10 mouse cellular contexts compared by ENCODE assay signal in genomic region chr4:154419766-154420165, GRCm38 (mm10).
"Had no signal": no experiment of that assay in that cellular context is flagged by ENCODE, and none has a peak within 500 bp of the region (broad histone marks: within the 10 kb centered on the region; RNA-seq: fewer than 3 reads in every experiment).

No protein-coding gene starts in this region.

- H3K27ac ChIP-seq: kidney, embryonic 15.5 days; left cerebral cortex, adult 2 months; limb, embryonic 10.5 days; liver, embryonic 13.5 days; lung, embryonic 15.5 days; midbrain, embryonic 12.5 days had no signal

- H3K4me3 ChIP-seq: kidney, embryonic 15.5 days; left cerebral cortex, adult 2 months; limb, embryonic 10.5 days; liver, embryonic 13.5 days; lung, embryonic 15.5 days; midbrain, embryonic 12.5 days had no signal

- DNase-seq: kidney, postnatal 25 days; liver, embryonic 13.5 days; liver, postnatal 0 days; lung, postnatal 14 days; thymus, postnatal 4 days had no signal

- ATAC-seq: liver, postnatal 0 days had no signal

- H3K9me3 ChIP-seq: kidney, embryonic 15.5 days; limb, embryonic 10.5 days; liver, embryonic 13.5 days; lung, embryonic 15.5 days had no signal

- H3K4me2 ChIP-seq: kidney, embryonic 15.5 days; liver, embryonic 13.5 days; lung, embryonic 15.5 days; midbrain, embryonic 12.5 days had no signal

- H3K36me3 ChIP-seq: kidney, embryonic 15.5 days; liver, embryonic 13.5 days; lung, embryonic 15.5 days; midbrain, embryonic 12.5 days had no signal

- H3K9ac ChIP-seq: kidney, embryonic 15.5 days; liver, embryonic 13.5 days; liver, postnatal 0 days; lung, embryonic 15.5 days; midbrain, embryonic 12.5 days had no signal
